Mouse (Mus musculus): ENCODE data around the gene Dydc2. TPM values are rescaled to one million over a fixed set of nuclear protein-coding genes. Genes with fewer than 3 reads are reported as not detected.

Dydc2 gene
- polyA plus RNA-seq (2017; shearing (Covaris generic)), result not detected

DNA sequence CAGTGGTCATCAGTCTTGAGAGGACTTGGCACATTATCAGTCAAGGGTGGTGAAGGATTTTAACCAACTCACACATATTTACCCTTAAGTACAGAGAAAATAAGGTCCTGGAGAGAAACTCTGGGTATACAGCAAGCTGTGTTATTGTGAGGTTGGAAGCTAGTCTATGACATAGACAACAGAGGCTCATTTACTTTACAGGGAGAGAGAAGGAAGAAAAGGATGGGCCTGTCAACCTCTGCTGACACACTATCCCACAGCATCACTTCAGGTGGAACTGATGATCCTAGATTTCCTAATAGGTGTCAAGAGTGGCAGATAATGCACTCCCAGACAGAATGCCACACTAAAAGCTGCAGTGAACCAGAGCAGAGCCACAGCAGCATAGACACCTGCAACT, at the start of gene Dydc2:
TSS of gene Dydc2 (minus strand) at position 101 of the 400 bp plus-strand sequence.

DNA sequence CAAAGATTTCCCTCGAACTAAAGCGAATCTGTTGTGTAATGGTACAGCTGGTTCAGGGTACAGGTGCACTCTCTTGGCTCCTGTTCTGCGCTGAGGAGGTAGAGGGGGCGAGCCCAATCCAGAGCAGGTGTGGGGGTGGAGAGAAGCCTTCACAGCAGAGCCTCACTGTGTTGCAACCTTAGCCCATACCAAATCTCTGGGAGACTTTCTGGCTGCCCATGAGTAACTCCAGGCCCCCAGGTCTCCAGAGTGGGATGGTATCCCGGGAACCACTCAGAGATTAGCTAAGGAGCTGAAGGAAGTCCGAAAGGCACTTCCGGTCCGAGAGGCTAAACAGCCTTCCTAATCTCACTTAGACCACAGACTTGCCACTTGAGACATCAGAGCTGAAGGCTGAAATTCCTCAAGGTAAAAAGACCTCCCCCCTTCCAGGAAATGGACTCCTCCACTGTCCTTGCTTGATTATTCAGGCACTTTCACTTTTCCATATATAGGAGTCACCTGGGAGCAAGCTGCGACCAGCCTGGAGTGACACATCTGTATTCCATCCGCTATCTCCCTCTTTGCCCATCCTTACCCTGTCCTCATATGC, 35.9 kb upstream of the Dydc2 start, which contains the start of gene Mat1a:
TSS of gene Mat1a (plus strand) at position 183 of the 592 bp plus-strand sequence.

DNA sequence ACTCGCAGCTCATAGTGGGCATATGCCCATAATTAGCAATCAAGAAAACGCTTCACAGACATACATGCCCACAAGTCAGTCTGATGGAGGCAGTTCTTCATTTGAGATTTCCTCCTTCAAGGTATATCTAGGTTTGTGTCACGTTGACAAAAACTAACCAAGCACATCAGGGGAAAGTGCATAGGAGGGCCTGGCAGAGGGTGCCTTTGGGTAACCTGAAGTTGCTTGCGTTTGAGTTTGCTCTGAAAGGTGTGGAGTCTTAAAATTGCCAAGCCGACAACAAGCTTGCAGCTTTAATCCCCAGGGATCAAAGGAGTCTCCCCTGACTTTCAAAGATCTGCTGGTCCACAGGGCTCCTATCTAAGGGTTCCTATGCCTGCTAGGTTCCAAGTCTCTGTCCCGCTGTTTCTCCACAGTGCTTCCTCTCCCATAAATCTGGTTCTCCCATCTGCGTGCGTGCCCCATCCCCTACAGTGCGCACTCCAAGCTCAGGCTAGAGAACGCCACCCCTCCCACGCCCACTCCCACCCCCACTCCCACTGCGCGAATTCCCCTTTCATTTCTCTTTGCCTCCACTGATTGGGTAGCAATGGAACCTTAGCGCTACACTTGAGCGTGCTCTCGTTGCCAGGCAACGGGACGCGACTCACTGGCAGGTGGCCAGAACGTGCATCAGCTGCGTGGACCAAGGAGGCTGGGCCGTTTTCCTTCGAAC, 3.4 kb upstream of the Dydc2 start, which contains the start of gene Dydc1:
TSS of gene Dydc1 (plus strand) at position 683 of the 715 bp plus-strand sequence.

DNA sequence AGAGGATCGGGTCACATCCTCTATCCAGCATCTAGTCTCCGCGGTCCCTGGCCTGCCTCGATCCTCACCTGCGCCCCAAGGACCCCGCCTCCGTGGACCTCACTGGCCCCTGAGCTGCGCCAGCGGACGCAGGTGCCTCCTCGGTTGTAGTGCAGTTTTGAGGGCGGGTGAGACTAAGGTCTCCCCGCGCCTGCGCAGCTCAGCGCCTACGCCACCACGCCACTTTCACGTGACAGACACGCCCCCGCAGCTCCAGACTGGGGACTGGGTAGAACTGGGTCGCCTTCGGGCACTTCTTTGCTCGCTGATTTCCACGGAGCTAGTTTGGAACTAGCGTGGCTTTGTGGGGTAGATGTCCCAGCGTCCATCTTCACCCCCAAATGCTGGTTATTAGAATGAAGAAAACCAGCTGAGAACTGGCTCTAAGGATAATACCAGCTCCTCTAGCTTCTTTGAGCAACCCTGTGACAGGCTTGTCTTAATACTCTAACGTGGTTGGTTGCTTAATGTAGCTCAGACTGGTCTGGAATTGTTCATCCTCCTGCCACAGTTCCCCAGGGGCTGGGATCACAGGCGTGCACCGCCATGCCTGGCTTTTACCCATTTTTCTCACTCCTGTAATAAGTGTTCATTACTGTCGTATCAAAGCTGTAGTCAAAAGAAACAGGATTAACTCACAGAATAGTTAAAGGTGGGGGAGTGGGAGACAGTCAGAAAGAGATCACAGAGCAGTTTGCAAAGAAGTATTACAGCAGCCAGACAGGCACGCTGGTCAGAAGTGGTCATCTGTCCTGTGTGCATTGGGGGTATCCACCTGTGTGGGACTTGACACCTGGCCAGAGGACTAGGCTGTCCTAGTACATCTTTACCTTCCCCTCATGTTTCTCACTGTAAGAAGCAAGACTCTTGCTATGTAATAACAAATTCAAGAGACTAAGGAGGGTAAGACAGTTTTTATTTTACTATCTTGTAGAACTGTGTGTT, 55.1 kb downstream of the Dydc2 start, which contains the start of gene Fam213a:
TSS of gene Fam213a (minus strand) at position 159 of the 984 bp plus-strand sequence.

Other genes starting within 250 kb of the Dydc2 start
- gene Sh2d4b, start 175.9 kb downstream of the Dydc2 start, polyA plus RNA-seq (2017; shearing (Covaris generic)), result 0.62 TPM
- 138 TPM for gene Tspan14, start 102.4 kb downstream of the Dydc2 start, polyA plus RNA-seq (2017; shearing (Covaris generic))
- gene Fam213a, start 55.4 kb downstream of the Dydc2 start, polyA plus RNA-seq (2017; shearing (Covaris generic)), result 10.9 TPM
- gene Dydc1, start 3.7 kb upstream of the Dydc2 start, polyA plus RNA-seq (2017; shearing (Covaris generic)), result not detected
- gene Mat1a, start 35.8 kb upstream of the Dydc2 start, polyA plus RNA-seq (2017; shearing (Covaris generic)), result not detected
- gene Sftpa1, start 62.6 kb upstream of the Dydc2 start, polyA plus RNA-seq (2017; shearing (Covaris generic)), result not detected
- gene Mbl1, start 82.2 kb upstream of the Dydc2 start, polyA plus RNA-seq (2017; shearing (Covaris generic)), result not detected
- not detected for gene Sftpd, start 115.9 kb upstream of the Dydc2 start, polyA plus RNA-seq (2017; shearing (Covaris generic))
- gene Gm2832, start 209.6 kb upstream of the Dydc2 start, polyA plus RNA-seq (2017; shearing (Covaris generic)), result not detected

Measured in naive thymus-derived CD4-positive, alpha-beta T cell, adult 5 months (primary cell).